Mouse (Mus musculus): ENCODE results near the gene Plin3.

- TF ChIP-seq CTCF (IDR thresholded peaks at IDR 0.05 in 2 of 3, conservative IDR thresholded peaks at IDR 0.05 in 1 of 3; ENCODE audit: control insufficient read depth in 1 of 3, insufficient read depth in 1 of 3, low read depth in 2 of 3, low read length in 3 of 3, poor library complexity in 1 of 3, severe bottlenecking in 1 of 3) (no peak), EP300 (IDR thresholded peaks at IDR 0.05; ENCODE audit: low read depth in 1 of 2, low read length in 2 of 2) (no peak), ELF1 (IDR thresholded peaks at IDR 0.05; ENCODE audit: low read depth, low read length) (no peak), ZC3H11A (IDR thresholded peaks at IDR 0.05; ENCODE audit: low read depth, low read length) (no peak), GATA1 (IDR thresholded peaks at IDR 0.05; ENCODE audit: low read depth, low read length) (no peak), MAFK (IDR thresholded peaks at IDR 0.05; ENCODE audit: borderline replicate concordance, low read depth, low read length) (no peak), KAT2A (conservative IDR thresholded peaks at IDR 0.05; ENCODE audit: low read depth, low read length) (no peak)
Observed at GRCm38 (mm10) chr17:56282802-56283201, 9.9 kb downstream of the Plin3 start.

Measured in MEL (cell line).